Mouse (Mus musculus) 3134 (cell line): ENCODE data around the gene Noxa1.

Source experiments
- DNase-seq: peaks from one replicate; pipeline ENCODE4 v3.0.0-alpha.2; 2011; ENCODE audit warnings: low spot score; ENCODE audit not compliant: insufficient read length; ENCODE audit errors: extremely low read depth

Gene Noxa1

DNA sequence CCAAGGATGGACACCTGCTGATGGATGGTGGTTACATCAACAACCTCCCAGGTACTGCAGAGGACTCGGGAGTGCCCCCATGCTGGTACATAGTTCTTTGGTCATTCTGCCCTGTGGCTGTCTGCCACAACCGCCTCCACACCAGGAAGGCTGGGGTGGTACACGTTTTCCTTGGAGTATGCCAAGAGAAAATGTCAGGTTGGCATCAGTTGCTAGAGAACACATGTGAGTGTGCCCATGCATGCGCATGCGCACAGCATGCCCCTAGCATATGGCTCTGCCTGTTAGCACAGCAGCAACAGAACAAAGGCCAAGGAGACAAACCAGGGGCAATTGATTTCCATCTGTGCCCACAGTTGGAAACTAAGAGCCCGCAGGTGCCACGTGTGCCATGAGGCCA is 44.0 kb downstream of the Noxa1 start:
- no peak for DNase-seq

DNA sequence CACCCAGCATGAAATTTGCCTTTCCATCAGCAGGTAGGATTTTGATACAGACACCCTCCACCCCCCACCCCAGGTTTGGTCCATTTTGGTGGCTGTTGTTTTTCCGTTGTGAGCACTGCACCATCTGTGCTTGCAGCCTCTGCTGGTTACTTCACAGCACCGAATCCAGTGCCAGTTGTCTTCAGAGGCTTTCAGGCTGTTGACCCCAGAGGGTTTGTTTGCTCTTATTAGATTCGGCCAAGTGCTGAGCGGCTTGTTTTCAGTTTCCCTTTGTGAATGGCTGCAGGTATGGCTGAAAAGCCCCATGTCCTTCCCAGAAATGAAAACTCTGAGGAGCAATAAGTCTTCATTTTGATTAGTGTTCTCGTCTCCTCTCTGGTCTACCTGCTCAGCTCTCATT is 54.9 kb downstream of the Noxa1 start:
- DNase-seq, result no peak
